Mouse (Mus musculus): ENCODE measurements around the gene Terb2.

DNA sequence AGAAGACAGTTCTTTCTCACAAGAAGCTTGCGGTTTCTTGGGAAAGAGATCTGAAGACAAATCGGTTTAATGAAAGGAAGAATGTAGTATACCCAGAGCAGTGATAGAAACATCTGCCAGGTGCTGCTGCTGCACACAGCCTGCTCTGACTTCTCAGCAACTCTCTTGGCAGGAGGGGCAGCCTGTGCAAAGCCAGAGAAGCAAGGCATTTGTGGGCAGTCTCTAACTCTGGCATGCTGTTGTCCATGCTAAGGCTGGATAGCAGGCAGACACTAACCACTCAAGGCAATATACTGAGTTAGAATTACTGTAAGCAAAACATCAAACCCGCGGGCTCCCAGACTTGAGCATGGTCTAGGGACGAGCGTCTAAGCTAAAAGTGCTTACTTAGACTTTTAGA is 26.4 kb upstream of the Terb2 start:
- no peak for TF ChIP-seq CTCF (IDR thresholded peaks at IDR 0.05)
- TF ChIP-seq EP300 (IDR thresholded peaks at IDR 0.05; ENCODE audit: insufficient read depth, low read depth, low read length): no peak

Data from heart, adult 2 months (tissue).